Comparison of ENCODE assay signal across 9 mouse cellular contexts in the genomic region with DNA sequence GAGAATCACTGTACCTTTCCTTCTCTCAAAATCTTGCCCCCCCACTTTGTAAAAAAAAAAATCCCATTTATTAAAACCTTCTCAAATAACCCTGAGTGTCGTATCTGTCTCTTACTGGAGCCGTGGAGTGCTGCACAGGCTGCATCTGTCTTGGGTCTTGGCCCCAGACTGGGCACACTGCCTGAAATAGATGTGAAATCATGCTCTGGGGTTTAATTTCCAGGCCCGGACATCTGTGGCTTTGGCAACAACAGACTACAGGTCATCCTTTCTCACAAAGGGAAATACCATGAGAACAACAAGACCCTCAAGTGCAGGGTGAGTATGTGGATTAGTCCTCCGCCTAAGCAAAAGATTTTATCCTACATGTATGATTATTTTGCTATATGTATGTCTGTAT. TPM values are rescaled to one million over a fixed set of nuclear protein-coding genes. Genes with fewer than 3 reads are reported as not detected.
A peak's percentile ranks its signal among the peaks of the same experiment; 100 is the strongest.
DNase-seq lines count a peak whose midpoint lies in the region; ATAC-seq and TF ChIP-seq lines count a peak whose summit lies in the region.
"Had no signal": no experiment of that assay in that cellular context is flagged by ENCODE, and none has a peak within 500 bp of the region (broad histone marks: within the 10 kb centered on the region; RNA-seq: fewer than 3 reads in every experiment).

No protein-coding gene starts in this region.

- no peaks in the 10 kb centered on the region for H3K4me1 ChIP-seq in kidney, adult 2 months (ENCODE audit: control insufficient read depth, insufficient read depth, low read length)
- no peaks in the 10 kb centered on the region for H3K4me1 ChIP-seq in lung, postnatal 0 days (ENCODE audit: insufficient read depth, low read depth, low read length)

- peak; percentile 25 for DNase-seq in kidney, adult 2 months
- DNase-seq in kidney, adult 9 months: no peak
- peak; percentile 38 to 47 for DNase-seq in adrenal gland, postnatal 36 days
- DNase-seq in gastrocnemius, postnatal 10 days: peak; percentile 67
- peak; percentile 72 for DNase-seq in lung, postnatal 0 days (ENCODE audit: low spot score)
- no peak for DNase-seq in frontal cortex, adult 2 months (ENCODE audit: extremely low spot score in 1 of 2, low spot score in 1 of 2)
- no peak for DNase-seq in spleen, postnatal 10 days (ENCODE audit: low spot score in 2 of 2)
- no peak for DNase-seq in thymus, adult 18-20 months

- peak; percentile 69 for ATAC-seq in lung, postnatal 0 days

- no peaks in the 10 kb centered on the region for H3K36me3 ChIP-seq in kidney, adult 2 months (ENCODE audit: control insufficient read depth, insufficient read depth, low read length)
- no peaks in the 10 kb centered on the region for H3K36me3 ChIP-seq in lung, postnatal 0 days (ENCODE audit: insufficient read depth, low read length)

- no peak for TF ChIP-seq POLR2A in kidney, adult 2 months (IDR thresholded peaks at IDR 0.05; ENCODE audit: low read depth, low read length)

- TF ChIP-seq EP300 in lung, postnatal 0 days (IDR thresholded peaks at IDR 0.05): no peak

- no peak overlapping the region for H3K27ac ChIP-seq in kidney, adult 2 months (ENCODE audit: insufficient read depth, low read depth, low read length)
- no peak overlapping the region for H3K27ac ChIP-seq in lung, postnatal 0 days (ENCODE audit: low read length)

- no peak overlapping the region for H3K4me3 ChIP-seq in kidney, adult 2 months (ENCODE audit: insufficient read depth, low read depth, low read length)
- H3K4me3 ChIP-seq in lung, postnatal 0 days (ENCODE audit: low read depth, low read length): no peak overlapping the region

- TF ChIP-seq CTCF in kidney, adult 2 months (conservative IDR thresholded peaks at IDR 0.05; ENCODE audit: insufficient read depth, insufficient read length, low read depth, low read length): no peak
- TF ChIP-seq CTCF in lung, postnatal 0 days (IDR thresholded peaks at IDR 0.05): no peak

- no peak overlapping the region for H3K9ac ChIP-seq in lung, postnatal 0 days (replicated peaks; ENCODE audit: low read depth)

- no peak overlapping the region for H3K4me2 ChIP-seq in lung, postnatal 0 days (replicated peaks; ENCODE audit: low read depth, low read length)

- H3K27me3 ChIP-seq in kidney, adult 2 months (replicated peaks; ENCODE audit: control insufficient read depth, insufficient read depth, low read length): no peaks in the 10 kb centered on the region
- H3K27me3 ChIP-seq in lung, postnatal 0 days (replicated peaks; ENCODE audit: insufficient read depth, low read length): no peaks in the 10 kb centered on the region

- H3K9me3 ChIP-seq in lung, postnatal 0 days (ENCODE audit: low read length): no peaks in the 10 kb centered on the region

- 64% methylated on average over 4 of the region's 4 CpGs for WGBS in kidney, adult 2 months
- WGBS in lung, postnatal 0 days: 49% methylated on average over 4 of the region's 4 CpGs

RNA-seq across cellular contexts. Expression of a gene that starts 7.6 kb away (rescaled TPM):
- polyA plus RNA-seq in kidney, adult 2 months (2012; rRNA removed): not detected in 2 replicates
- total RNA-seq in adrenal gland, postnatal 36 days (2021): 1 to 10 TPM in 1 of 2 experiments, under 1 TPM in 1; 0.79 to 1.1 TPM
- not detected for total RNA-seq in gastrocnemius, postnatal 10 days (2021)
- 0.27 and 0.32 TPM in 2 replicates for polyA plus RNA-seq in lung, postnatal 0 days (2015; fragmentation: Nextera tagmentation; extraction: Ambion mirVana)
- polyA plus RNA-seq in frontal cortex, adult 2 months (2012; rRNA removed): 0.76 and 1.1 TPM in 2 replicates
- polyA plus RNA-seq: small intestine, adult 2 months had no signal

RNA-seq across cellular contexts. Expression of a gene that starts 38.1 kb away (rescaled TPM):
- 14.0 and 19.3 TPM in 2 replicates for polyA plus RNA-seq in kidney, adult 2 months (2012; rRNA removed)
- total RNA-seq in adrenal gland, postnatal 36 days (2021): 10 to 100 TPM; 75.6 to 91.0 TPM
- 10 to 100 TPM; 50.4 to 53.8 TPM for total RNA-seq in gastrocnemius, postnatal 10 days (2021)
- 31.0 and 37.0 TPM in 2 replicates for polyA plus RNA-seq in lung, postnatal 0 days (2015; fragmentation: Nextera tagmentation; extraction: Ambion mirVana)
- polyA plus RNA-seq in frontal cortex, adult 2 months (2012; rRNA removed): 119 and 124 TPM in 2 replicates

RNA-seq across cellular contexts. Expression of a gene that starts 39.9 kb away (rescaled TPM):
- 182 and 201 TPM in 2 replicates for polyA plus RNA-seq in kidney, adult 2 months (2012; rRNA removed)
- 100 to 1,000 TPM; 121 to 164 TPM for total RNA-seq in adrenal gland, postnatal 36 days (2021)
- total RNA-seq in gastrocnemius, postnatal 10 days (2021): 10 to 100 TPM; 93.6 to 98.0 TPM
- polyA plus RNA-seq in lung, postnatal 0 days (2015; fragmentation: Nextera tagmentation; extraction: Ambion mirVana): 98.5 and 115 TPM in 2 replicates
- 60.5 and 70.6 TPM in 2 replicates for polyA plus RNA-seq in frontal cortex, adult 2 months (2012; rRNA removed)

Comparison
In these comparisons a context has a peak if more than half of its experiments do, and no peak if none do; other contexts are left out.
1. DNase-seq: peak in kidney, adult 2 months (single experiment), adrenal gland, postnatal 36 days (2 of 2), gastrocnemius, postnatal 10 days (single experiment) and lung, postnatal 0 days (single experiment); none in kidney, adult 9 months (single experiment), frontal cortex, adult 2 months (0 of 2), spleen, postnatal 10 days (0 of 2) and thymus, adult 18-20 months (0 of 2).